Mouse (Mus musculus): ENCODE results near the gene Galnt14. TPM values are rescaled to one million over a fixed set of nuclear protein-coding genes. Genes with fewer than 3 reads are reported as not detected.
A peak's percentile ranks its signal among the peaks of the same experiment; 100 is the strongest.

Galnt14 gene
- polyA plus RNA-seq, 1 experiment from 2014 or later = 25.2 TPM

GRCm38 (mm10) chr17:73671921-73672320 lies 38.3 kb downstream of the Galnt14 start:
- no peak overlapping the region for H3K9ac ChIP-seq (ENCODE audit: low read depth, low read length)
- WGBS = 77% methylated on average over 5 of the region's 5 CpGs
- no peak overlapping the region for H3K27ac ChIP-seq (ENCODE audit: low read length)
- H3K27me3 ChIP-seq (ENCODE audit: control insufficient read depth, insufficient read depth, low read depth, low read length) = no peaks in the 10 kb centered on the region
- H3K4me2 ChIP-seq (ENCODE audit: low read length) = no peak overlapping the region
- H3K9me3 ChIP-seq (replicated peaks; ENCODE audit: control insufficient read depth, low read length, poor library complexity, severe bottlenecking) = no peaks in the 10 kb centered on the region
- H3K36me3 ChIP-seq (ENCODE audit: control insufficient read depth, insufficient read depth, low read length) = no peaks in the 10 kb centered on the region
- ATAC-seq = no peak
- no peak overlapping the region for H3K4me3 ChIP-seq (ENCODE audit: low read depth, low read length)
- H3K4me1 ChIP-seq (ENCODE audit: control insufficient read depth, insufficient read depth, low read length) = peaks cover 10% of the 10 kb centered on the region; the same call in 1 of the 2 replicates

GRCm38 (mm10) chr17:73670048-73670447 lies 40.2 kb downstream of the Galnt14 start:
- H3K4me3 ChIP-seq (ENCODE audit: low read depth, low read length) = no peak overlapping the region
- no peaks in the 10 kb centered on the region for H3K9me3 ChIP-seq (replicated peaks; ENCODE audit: control insufficient read depth, low read length, poor library complexity, severe bottlenecking)
- no peak overlapping the region for H3K4me2 ChIP-seq (ENCODE audit: low read length)
- H3K9ac ChIP-seq (ENCODE audit: low read depth, low read length) = no peak overlapping the region
- no peaks in the 10 kb centered on the region for H3K36me3 ChIP-seq (ENCODE audit: control insufficient read depth, insufficient read depth, low read length)
- no peak overlapping the region for H3K27ac ChIP-seq (ENCODE audit: low read length)
- ATAC-seq = no peak
- H3K4me1 ChIP-seq (ENCODE audit: control insufficient read depth, insufficient read depth, low read length) = peaks cover 10% of the 10 kb centered on the region; the same call in 1 of the 2 replicates
- H3K27me3 ChIP-seq (ENCODE audit: control insufficient read depth, insufficient read depth, low read depth, low read length) = no peaks in the 10 kb centered on the region
- 85% methylated on average over 2 of the region's 2 CpGs for WGBS

GRCm38 (mm10) chr17:73668996-73669395 lies 41.3 kb downstream of the Galnt14 start:
- Histone ChIP-seq H3K9me3 (replicated peaks; ENCODE audit: control insufficient read depth, low read length, poor library complexity, severe bottlenecking) (no peaks in the 10 kb centered on the region), H3K9ac (ENCODE audit: low read depth, low read length) (no peak overlapping the region), H3K27ac (ENCODE audit: low read length) (0 out of 2 replicates have a peak overlapping the region, but pooled peaks have one; percentile 7), H3K27me3 (ENCODE audit: control insufficient read depth, insufficient read depth, low read depth, low read length) (no peaks in the 10 kb centered on the region), H3K4me2 (ENCODE audit: low read length) (no peak overlapping the region), H3K36me3 (ENCODE audit: control insufficient read depth, insufficient read depth, low read length) (no peaks in the 10 kb centered on the region), H3K4me1 (ENCODE audit: control insufficient read depth, insufficient read depth, low read length) (peaks cover 10% of the 10 kb centered on the region; the same call in 1 of the 2 replicates), H3K4me3 (ENCODE audit: low read depth, low read length) (no peak overlapping the region)
- WGBS = 62% methylated on average over 1 of the region's 1 CpGs
- peak; percentile 66; the same call in 1 of the 2 replicates for ATAC-seq

DNA sequence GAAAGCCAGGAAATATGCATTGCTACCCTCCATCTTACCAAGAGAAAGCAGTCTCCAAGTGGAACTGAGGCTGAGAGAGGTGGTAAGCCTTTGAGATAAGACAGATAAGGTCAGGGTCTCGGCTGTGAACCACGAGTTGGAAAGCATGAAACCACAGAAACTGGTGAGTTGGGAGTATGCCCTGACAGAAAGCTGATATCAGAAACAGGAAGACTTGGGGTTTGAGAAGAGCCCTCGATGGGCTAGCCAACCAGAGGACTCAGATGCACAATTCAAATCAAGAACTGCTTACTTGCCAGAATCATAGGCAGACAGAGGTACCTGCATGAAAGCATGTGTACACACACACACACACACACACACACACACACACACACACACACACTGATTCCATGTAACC lies 47.0 kb downstream of the Galnt14 start:
- 81% methylated on average over 3 of the region's 3 CpGs for WGBS
- Histone ChIP-seq H3K4me3 (ENCODE audit: low read depth, low read length) (no peak overlapping the region), H3K4me1 (ENCODE audit: control insufficient read depth, insufficient read depth, low read length) (no peaks in the 10 kb centered on the region), H3K9me3 (replicated peaks; ENCODE audit: control insufficient read depth, low read length, poor library complexity, severe bottlenecking) (no peaks in the 10 kb centered on the region), H3K4me2 (ENCODE audit: low read length) (no peak overlapping the region), H3K36me3 (ENCODE audit: control insufficient read depth, insufficient read depth, low read length) (no peaks in the 10 kb centered on the region), H3K27me3 (ENCODE audit: control insufficient read depth, insufficient read depth, low read depth, low read length) (no peaks in the 10 kb centered on the region), H3K27ac (ENCODE audit: low read length) (no peak overlapping the region), H3K9ac (ENCODE audit: low read depth, low read length) (no peak overlapping the region)
- ATAC-seq = no peak

DNA sequence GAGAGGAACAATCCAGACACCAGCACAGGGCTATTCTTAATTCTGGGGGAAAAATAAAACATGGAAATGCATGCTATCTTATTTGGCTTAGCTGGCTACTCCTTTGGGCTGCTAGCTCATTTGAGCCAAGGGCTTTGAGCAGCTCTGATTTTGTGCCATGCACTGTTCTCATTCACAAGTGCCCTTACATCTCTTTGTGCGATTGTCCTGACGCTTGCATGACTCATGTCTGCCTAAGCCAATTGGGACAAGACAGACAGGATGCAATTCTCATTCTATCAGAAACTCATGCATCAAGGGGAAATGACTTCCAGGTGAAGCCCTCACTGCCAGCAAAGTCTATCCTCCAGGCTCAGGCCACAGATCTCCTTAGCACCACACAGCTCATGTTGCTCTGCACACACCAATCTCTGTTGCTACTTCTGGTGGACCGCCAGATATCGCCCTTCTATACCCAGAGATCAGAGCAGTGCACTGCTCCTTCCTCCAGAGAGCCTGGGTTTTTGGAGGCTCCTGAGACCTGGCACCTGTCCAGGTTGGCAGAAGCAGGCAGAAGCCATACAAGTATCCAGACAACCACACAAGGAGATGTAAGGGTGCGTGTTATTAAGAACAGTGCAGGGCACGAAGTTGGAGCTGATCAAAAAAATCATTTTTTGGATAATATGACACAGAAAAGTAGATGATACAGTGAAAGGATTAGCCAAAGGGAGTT lies 51.4 kb downstream of the Galnt14 start:
- 0 out of 2 replicates have a peak, but pooled peaks have one; percentile 20 for ATAC-seq

DNA sequence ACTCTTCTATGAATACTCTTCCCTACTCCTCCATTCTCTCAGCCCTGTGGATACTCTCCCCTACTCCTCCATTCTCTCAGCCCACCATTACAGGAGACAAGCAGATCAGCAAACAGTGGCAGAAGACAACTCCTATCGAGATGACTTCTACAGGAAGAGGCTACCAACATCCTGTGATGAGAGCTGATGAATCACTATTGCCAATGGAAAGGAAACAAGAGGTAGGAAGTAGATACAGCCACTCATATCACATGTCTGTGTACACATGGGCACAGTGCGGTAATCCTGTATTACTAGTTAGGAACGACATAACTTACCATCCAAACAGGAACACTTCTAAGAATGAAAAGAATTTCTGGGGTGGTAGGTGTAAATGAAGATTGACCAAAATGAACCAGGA lies 53.9 kb downstream of the Galnt14 start:
- Histone ChIP-seq H3K27ac (ENCODE audit: low read length) (no peak overlapping the region), H3K36me3 (ENCODE audit: control insufficient read depth, insufficient read depth, low read length) (no peaks in the 10 kb centered on the region), H3K9ac (ENCODE audit: low read depth, low read length) (no peak overlapping the region), H3K4me1 (ENCODE audit: control insufficient read depth, insufficient read depth, low read length) (no peaks in the 10 kb centered on the region; the same call in 1 of the 2 replicates), H3K4me3 (ENCODE audit: low read depth, low read length) (no peak overlapping the region), H3K9me3 (replicated peaks; ENCODE audit: control insufficient read depth, low read length, poor library complexity, severe bottlenecking) (no peaks in the 10 kb centered on the region), H3K27me3 (ENCODE audit: control insufficient read depth, insufficient read depth, low read depth, low read length) (no peaks in the 10 kb centered on the region), H3K4me2 (ENCODE audit: low read length) (no peak overlapping the region)
- 94% methylated on average over 3 of the region's 3 CpGs for WGBS
- ATAC-seq = no peak

More for the DNA sequence above, 51.4 kb downstream of the Galnt14 start:
- no peaks in the 10 kb centered on the region for H3K9me3 ChIP-seq (replicated peaks; ENCODE audit: control insufficient read depth, low read length, poor library complexity, severe bottlenecking)
- H3K36me3 ChIP-seq (ENCODE audit: control insufficient read depth, insufficient read depth, low read length) = no peaks in the 10 kb centered on the region
- H3K4me1 ChIP-seq (ENCODE audit: control insufficient read depth, insufficient read depth, low read length) = no peaks in the 10 kb centered on the region; the same call in 1 of the 2 replicates
- H3K4me3 ChIP-seq (ENCODE audit: low read depth, low read length) = no peak overlapping the region
- no peak overlapping the region for H3K9ac ChIP-seq (ENCODE audit: low read depth, low read length)
- 88% methylated on average over 6 of the region's 6 CpGs for WGBS
- no peaks in the 10 kb centered on the region for H3K27me3 ChIP-seq (ENCODE audit: control insufficient read depth, insufficient read depth, low read depth, low read length)
- no peak overlapping the region for H3K4me2 ChIP-seq (ENCODE audit: low read length)
- H3K27ac ChIP-seq (ENCODE audit: low read length) = no peak overlapping the region

DNA sequence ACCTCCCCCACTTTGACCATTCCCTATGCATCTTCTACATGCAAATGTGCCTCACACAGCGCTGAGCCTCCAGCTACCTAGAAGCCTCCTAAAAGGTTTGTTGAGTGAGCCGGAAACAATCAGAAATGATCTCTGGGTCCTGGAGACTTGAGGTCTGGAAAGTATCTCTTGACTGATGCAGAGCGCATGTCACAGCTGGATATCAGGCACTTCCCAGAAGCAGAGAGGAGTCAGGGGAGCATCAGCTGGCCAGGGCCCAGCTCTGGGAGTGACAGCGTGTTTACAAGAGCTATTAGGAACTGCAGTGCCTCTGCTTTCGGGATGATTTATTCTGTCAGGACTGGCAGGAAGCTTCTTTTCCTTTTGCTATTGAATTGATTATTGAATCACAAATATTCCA lies 56.0 kb downstream of the Galnt14 start:
- Histone ChIP-seq H3K9me3 (replicated peaks; ENCODE audit: control insufficient read depth, low read length, poor library complexity, severe bottlenecking) (no peaks in the 10 kb centered on the region), H3K27me3 (ENCODE audit: control insufficient read depth, insufficient read depth, low read depth, low read length) (no peaks in the 10 kb centered on the region), H3K4me1 (ENCODE audit: control insufficient read depth, insufficient read depth, low read length) (no peaks in the 10 kb centered on the region; the same call in 1 of the 2 replicates), H3K9ac (ENCODE audit: low read depth, low read length) (no peak overlapping the region), H3K27ac (ENCODE audit: low read length) (no peak overlapping the region; the same call in 1 of the 2 replicates), H3K4me3 (ENCODE audit: low read depth, low read length) (no peak overlapping the region), H3K36me3 (ENCODE audit: control insufficient read depth, insufficient read depth, low read length) (no peaks in the 10 kb centered on the region), H3K4me2 (ENCODE audit: low read length) (no peak overlapping the region)
- no peak for ATAC-seq
- 53% methylated on average over 5 of the region's 5 CpGs for WGBS

DNA sequence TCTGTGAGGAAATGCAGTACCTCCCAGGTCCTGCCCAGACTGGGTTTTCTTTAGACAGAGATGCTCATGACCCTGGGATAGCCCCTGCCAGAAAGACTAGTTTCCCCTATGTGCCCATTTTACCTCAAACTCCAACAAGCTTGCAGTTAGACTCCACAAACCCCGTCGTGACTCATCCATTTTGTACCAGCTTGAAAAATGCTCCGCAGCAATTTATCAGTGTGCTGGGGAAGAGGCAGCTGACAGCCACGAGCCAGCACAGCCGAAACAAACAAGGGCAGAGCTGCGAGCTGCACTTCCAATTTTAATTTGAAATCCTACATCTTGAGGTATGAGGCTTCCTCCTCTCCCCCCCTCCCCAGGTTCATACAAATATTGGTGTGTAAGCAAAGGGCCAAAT lies 60.9 kb downstream of the Galnt14 start:
- Histone ChIP-seq H3K27me3 (ENCODE audit: control insufficient read depth, insufficient read depth, low read depth, low read length) (no peaks in the 10 kb centered on the region), H3K9me3 (replicated peaks; ENCODE audit: control insufficient read depth, low read length, poor library complexity, severe bottlenecking) (no peaks in the 10 kb centered on the region), H3K4me3 (ENCODE audit: low read depth, low read length) (no peak overlapping the region), H3K36me3 (ENCODE audit: control insufficient read depth, insufficient read depth, low read length) (no peaks in the 10 kb centered on the region), H3K4me1 (ENCODE audit: control insufficient read depth, insufficient read depth, low read length) (peaks cover 8% of the 10 kb centered on the region; the same call in 1 of the 2 replicates), H3K9ac (ENCODE audit: low read depth, low read length) (no peak overlapping the region), H3K27ac (ENCODE audit: low read length) (no peak overlapping the region), H3K4me2 (ENCODE audit: low read length) (no peak overlapping the region)
- ATAC-seq = no peak
- WGBS = 78% methylated on average over 6 of the region's 6 CpGs

GRCm38 (mm10) chr17:73641676-73642075 lies 68.6 kb downstream of the Galnt14 start:
- Histone ChIP-seq H3K4me2 (ENCODE audit: low read length) (no peak overlapping the region), H3K4me3 (ENCODE audit: low read depth, low read length) (no peak overlapping the region), H3K36me3 (ENCODE audit: control insufficient read depth, insufficient read depth, low read length) (no peaks in the 10 kb centered on the region), H3K27ac (ENCODE audit: low read length) (no peak overlapping the region), H3K4me1 (ENCODE audit: control insufficient read depth, insufficient read depth, low read length) (peaks cover 14% of the 10 kb centered on the region; the same call in 1 of the 2 replicates), H3K9ac (ENCODE audit: low read depth, low read length) (no peak overlapping the region), H3K27me3 (ENCODE audit: control insufficient read depth, insufficient read depth, low read depth, low read length) (no peaks in the 10 kb centered on the region), H3K9me3 (replicated peaks; ENCODE audit: control insufficient read depth, low read length, poor library complexity, severe bottlenecking) (no peaks in the 10 kb centered on the region)
- ATAC-seq = no peak
- WGBS = 93% methylated on average over 7 of the region's 7 CpGs

All from midbrain, embryonic 16.5 days (tissue).